Mouse (Mus musculus) kidney, postnatal 0 days (tissue): Measurements from ENCODE around the gene Npepps. TPM values are rescaled to one million over a fixed set of nuclear protein-coding genes. Genes with fewer than 3 reads are reported as not detected.
"Not testable (repeated sequence)": the region's sequence is repeated elsewhere in the genome, so short reads cannot be mapped to it uniquely, and the experiment has no call there.

Experiments
- ATAC-seq: fragments of 200-750 bp; cut with Nextera tagmentation; replicated peaks from 2 replicates; pipeline ENCODE4 v1.8.0; 2017; ENCODE audit warnings: low read depth, moderate number of reproducible peaks, moderate TSS enrichment, moderate library complexity; ENCODE audit not compliant: low FRiP score
- DNase-seq: peaks from one replicate; pipeline ENCODE4 v3.0.0-alpha.2; 2016; ENCODE audit warnings: low spot score
- H3K27ac ChIP-seq: fragments of 300-500 bp; sonication (generic); 2 replicates; pipeline ENCODE4 v1.5.1; 2014; ENCODE audit warnings: mild to moderate bottlenecking
- H3K27me3 ChIP-seq: fragments of 300-500 bp; sonication (generic); 2 replicates; pipeline ENCODE4 v1.6.1; 2014; ENCODE audit warnings: low read length, mixed read lengths; ENCODE audit not compliant: insufficient read depth
- H3K36me3 ChIP-seq: fragments of 300-500 bp; sonication (generic); 2 replicates; pipeline ENCODE4 v1.6.1; 2014; ENCODE audit warnings: low read length, mixed read lengths; ENCODE audit not compliant: insufficient read depth
- H3K4me1 ChIP-seq: fragments of 300-500 bp; sonication (generic); replicated peaks from 2 replicates; pipeline ENCODE4 v1.6.1; 2014; ENCODE audit warnings: antibody characterized with exemption, low read length, mixed read lengths; ENCODE audit not compliant: insufficient read depth
- H3K4me2 ChIP-seq: fragments of 300-500 bp; sonication (generic); 2 replicates; pipeline ENCODE4 v1.6.1; 2014; ENCODE audit warnings: mild to moderate bottlenecking, low read length, moderate library complexity, mixed read lengths
- H3K4me3 ChIP-seq: fragments of 300-500 bp; sonication (generic); replicated peaks from 2 replicates; pipeline ENCODE4 v1.5.1; 2014; ENCODE audit warnings: low read depth, low read length
- H3K9ac ChIP-seq: fragments of 300-500 bp; sonication (generic); 2 replicates; pipeline ENCODE4 v1.6.1; 2014; ENCODE audit warnings: low read depth, low read length
- H3K9me3 ChIP-seq: fragments of 300-500 bp; sonication (generic); replicated peaks from 2 replicates; pipeline ENCODE4 v1.6.1; 2016; ENCODE audit warnings: low read length, inconsistent platforms, mixed read lengths
- CTCF ChIP-seq: IDR thresholded peaks from 2 replicates; pipeline ENCODE4 v1.5.1; 2016; ENCODE audit warnings: antibody characterized with exemption, low read depth, mild to moderate bottlenecking, moderate library complexity
- WGBS: fragments of 180-500 bp; shearing (Covaris S2); extraction: QIAGEN DNeasy Blood & Tissue Kit; methylation state at CpG from one replicate; pipeline ENCODE4 v1.1.7; 2014; 5-methylcytosine and 5-hydroxymethylcytosine counted together
- polyA plus RNA-seq: library from polyadenylated mRNA; unstranded; fragments of >200 nt; fragmentation: Nextera tagmentation; extraction: Ambion mirVana; gene quantifications from 2 replicates; pipeline ENCODE4 v1.2.1, GENCODE M21; 2015

Gene Npepps
- polyA plus RNA-seq, 1 experiment from 2014 or later, result 46.5 TPM

DNA sequence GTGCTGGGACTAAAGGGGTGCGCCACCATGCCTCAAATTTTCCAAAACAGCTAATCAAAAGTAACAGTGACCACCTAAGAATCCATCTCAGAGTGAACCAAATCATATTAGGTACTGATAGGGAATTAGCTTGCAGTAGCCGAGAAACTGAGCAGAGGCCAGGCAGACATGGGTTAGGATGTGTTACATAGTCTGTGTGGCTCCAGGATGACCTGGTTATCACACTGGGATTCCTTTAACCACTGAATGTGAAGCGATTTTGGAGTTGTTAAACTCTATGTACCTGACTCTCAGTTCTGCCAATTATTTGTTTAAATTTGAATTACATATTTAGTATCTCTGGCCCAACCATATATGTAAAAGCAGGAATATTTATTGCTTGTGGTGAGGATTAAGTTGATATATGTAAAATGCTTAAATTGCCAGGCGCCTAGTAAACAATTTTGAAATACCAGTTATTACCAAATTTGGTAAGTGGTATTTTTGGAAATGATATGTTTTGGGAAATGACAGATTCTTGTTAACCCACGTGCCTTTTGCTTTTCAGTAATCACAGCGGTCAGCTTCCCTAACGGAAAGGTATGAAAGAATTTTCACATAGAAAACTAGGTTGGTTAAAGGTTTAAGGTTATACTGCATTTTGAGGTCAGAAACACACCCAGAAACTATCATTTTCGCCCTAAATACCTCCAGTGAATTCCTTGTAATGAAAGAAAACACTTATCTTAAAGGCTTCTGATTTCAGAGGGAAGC lies 34.5 kb upstream of the Npepps start:
- Histone ChIP-seq H3K9me3 (no peaks in the 10 kb centered on the region), H3K27ac (peak overlapping the region; percentile 51; the same call in 1 of the 2 replicates), H3K4me1 (no peaks in the 10 kb centered on the region), H3K4me3 (0 out of 2 replicates have a peak overlapping the region, but pooled peaks have one; percentile 11), H3K27me3 (no peaks in the 10 kb centered on the region), H3K9ac (no peak overlapping the region), H3K4me2 (peak overlapping the region; percentile 46), H3K36me3 (no peaks in the 10 kb centered on the region)
- DNase-seq (no peak), ATAC-seq (no peak)
- WGBS, result 50% methylated on average over 8 of the region's 8 CpGs
- no peak for TF ChIP-seq CTCF

DNA sequence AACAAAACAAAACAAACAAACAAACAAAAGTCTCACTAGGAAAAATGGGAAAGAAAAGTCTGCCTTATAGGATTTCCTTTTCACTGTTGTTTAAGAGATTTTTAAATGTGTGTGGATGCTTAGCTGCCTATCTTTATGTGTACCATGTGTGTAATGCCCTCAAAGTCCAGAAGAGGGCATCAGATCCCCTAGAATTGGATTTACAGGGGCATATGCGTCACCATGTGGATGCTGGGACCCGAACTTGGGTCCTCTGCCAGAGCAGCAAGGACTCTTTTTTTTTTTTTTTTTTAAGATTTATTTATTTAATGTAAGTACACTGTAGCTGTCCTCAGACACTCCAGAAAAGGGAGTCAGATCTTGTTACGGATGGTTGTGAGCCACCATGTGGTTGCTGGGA lies 33.7 kb upstream of the Npepps start:
- Histone ChIP-seq H3K36me3 (no peaks in the 10 kb centered on the region), H3K4me2 (no peak overlapping the region), H3K27ac (no peak overlapping the region), H3K27me3 (no peaks in the 10 kb centered on the region), H3K4me3 (no peak overlapping the region), H3K9ac (no peak overlapping the region), H3K9me3 (no peaks in the 10 kb centered on the region), H3K4me1 (0 out of 2 replicates have a peak, but pooled peaks cover 4% of the 10 kb centered on the region)
- DNase-seq, result no peak
- WGBS, result 96% methylated on average over 3 of the region's 3 CpGs
- ATAC-seq, result no peak
- TF ChIP-seq CTCF, result peak; percentile 47

DNA sequence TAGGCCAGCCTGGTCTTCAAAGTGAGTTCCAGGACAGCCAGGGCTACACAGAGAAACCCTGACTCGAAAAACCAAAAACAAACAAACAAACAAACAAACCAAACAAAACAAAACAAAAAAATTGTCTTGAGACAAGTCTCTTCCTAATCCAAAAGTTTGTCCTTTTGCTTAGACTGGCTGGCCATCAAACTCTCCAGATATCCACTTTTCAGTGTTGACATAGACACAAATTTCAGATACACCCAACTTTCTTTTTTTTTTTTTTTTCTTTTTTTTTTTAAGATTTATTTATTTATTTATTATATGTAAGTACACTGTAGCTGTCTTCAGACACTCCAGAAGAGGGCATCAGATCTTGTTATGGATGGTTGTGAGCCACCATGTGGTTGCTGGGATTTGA lies 32.4 kb upstream of the Npepps start:
- 90% methylated on average over 1 of the region's 1 CpGs for WGBS
- H3K4me1 ChIP-seq, H3K4me3 ChIP-seq, H3K36me3 ChIP-seq, H3K9me3 ChIP-seq, ATAC-seq, H3K9ac ChIP-seq, H3K4me2 ChIP-seq, H3K27ac ChIP-seq, H3K27me3 ChIP-seq, DNase-seq: not testable (repeated sequence)

DNA sequence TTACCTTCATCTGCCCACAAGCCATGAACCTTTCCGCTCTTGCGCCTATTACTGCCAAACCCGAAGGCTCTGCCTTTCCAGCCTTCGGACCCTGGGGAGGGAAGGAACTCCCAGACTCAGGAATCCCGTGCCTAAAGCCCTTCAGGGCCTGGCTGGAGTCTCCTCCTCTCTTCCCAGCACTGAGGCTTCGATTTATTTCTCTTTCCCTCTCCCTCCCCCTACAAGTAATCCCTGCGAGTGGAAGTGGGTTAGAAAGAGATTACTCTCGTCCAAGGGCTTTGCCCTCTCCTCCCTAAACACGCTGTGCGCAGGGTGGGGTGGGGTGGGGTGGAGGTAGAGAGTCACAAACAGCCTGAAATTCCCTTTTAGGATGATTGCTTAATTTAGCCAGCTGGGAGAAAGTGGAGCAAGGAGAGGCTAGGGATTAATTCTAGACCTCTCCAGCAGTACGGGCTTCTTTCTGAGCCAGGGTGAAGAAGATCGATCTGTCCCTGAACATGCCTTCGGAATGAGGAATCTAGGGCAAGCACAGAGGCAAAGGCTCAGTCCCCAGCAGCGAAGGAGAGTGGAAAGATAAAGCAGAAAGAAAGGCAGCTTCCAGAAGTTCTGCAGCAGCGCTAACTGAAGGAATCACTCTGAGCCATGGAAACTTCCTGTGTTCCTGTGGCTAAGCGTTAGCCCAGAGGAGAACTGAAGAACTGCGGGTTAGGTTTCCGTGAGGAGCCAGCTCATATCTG lies 30.6 kb upstream of the Npepps start:
- Histone ChIP-seq H3K27me3 (no peaks in the 10 kb centered on the region), H3K36me3 (no peaks in the 10 kb centered on the region), H3K9ac (no peak overlapping the region), H3K4me3 (peak overlapping the region; percentile 8; the same call in 1 of the 2 replicates), H3K4me2 (peak overlapping the region; percentile 76), H3K4me1 (0 out of 2 replicates have a peak, but pooled peaks cover 4% of the 10 kb centered on the region), H3K27ac (peak overlapping the region; percentile 32; the same call in 1 of the 2 replicates), H3K9me3 (no peaks in the 10 kb centered on the region)
- peak; percentile 42 for TF ChIP-seq CTCF
- DNase-seq, result peak; percentile 82
- no peak for ATAC-seq
- WGBS, result 5% methylated on average over 18 of the region's 18 CpGs

DNA sequence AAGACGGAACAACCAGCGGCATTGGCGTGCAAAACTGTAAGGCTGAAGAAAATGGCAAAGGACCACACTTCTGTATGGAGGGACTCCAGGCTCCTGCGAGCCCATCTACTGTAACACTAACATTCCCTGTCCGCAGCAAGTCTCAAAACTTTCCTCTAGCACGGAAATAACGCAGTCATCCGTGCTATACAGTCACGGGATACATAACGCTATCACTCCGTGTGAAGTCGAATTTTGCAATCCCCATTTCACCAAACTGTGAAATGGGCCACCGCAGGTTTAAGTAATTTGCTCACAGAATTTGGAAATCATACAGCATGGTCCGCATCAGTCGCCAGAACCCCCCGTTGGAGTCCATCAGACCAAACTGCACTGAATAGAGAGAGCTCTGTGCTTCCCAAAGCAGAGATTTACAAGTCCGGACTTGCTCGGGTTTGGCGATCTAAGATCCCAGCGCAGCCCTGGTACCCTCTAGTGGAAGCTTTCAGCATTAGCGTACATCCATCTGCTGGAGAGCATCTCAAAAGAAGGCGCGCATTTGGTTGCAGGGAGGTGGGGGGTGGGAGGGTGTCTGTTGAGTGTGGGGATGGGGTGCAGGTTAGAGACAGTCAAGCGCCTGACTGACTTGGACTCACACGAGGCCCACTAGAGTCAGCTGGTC lies 29.6 kb upstream of the Npepps start:
- Histone ChIP-seq H3K27ac (no peak overlapping the region), H3K4me2 (peak overlapping the region; percentile 76), H3K4me1 (0 out of 2 replicates have a peak, but pooled peaks cover 4% of the 10 kb centered on the region), H3K9me3 (no peaks in the 10 kb centered on the region), H3K27me3 (no peaks in the 10 kb centered on the region), H3K36me3 (no peaks in the 10 kb centered on the region), H3K9ac (peak overlapping the region; percentile 35; the same call in 1 of the 2 replicates), H3K4me3 (peak overlapping the region; percentile 38)
- peak; percentile 94 for DNase-seq
- WGBS, result under 1% methylated on average over 25 of the region's 25 CpGs
- ATAC-seq, result peak; percentile 69; the same call in 1 of the 2 replicates
- TF ChIP-seq CTCF, result peak; percentile 86

DNA sequence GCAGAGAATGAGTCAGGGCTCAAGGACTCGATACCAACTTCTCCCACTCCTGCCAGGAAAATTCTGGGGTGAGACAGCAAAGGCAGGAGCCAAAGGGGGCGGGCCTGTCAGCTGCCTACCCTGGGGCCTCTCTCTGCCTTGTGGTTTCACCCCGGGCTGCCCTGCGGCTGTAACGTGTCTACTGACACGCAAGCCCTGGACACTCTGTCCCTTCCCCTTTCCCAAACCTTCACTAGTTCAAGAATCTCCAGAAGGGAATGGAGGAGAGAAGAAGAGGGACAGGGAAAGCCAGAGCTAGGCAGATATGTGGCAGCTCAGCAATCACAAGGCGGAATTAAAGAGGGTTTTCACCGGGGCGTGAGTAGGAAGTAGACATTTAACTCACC lies 29.0 kb upstream of the Npepps start:
- H3K4me2 ChIP-seq, result peak overlapping the region; percentile 76
- DNase-seq (peak; percentile 36), ATAC-seq (no peak; the same call in 1 of the 2 replicates)
- peak overlapping the region; percentile 35; the same call in 1 of the 2 replicates for H3K9ac ChIP-seq
- WGBS, result 4% methylated on average over 9 of the region's 9 CpGs
- H3K27ac ChIP-seq, result 0 out of 2 replicates have a peak overlapping the region, but pooled peaks have one; percentile 25
- 0 out of 2 replicates have a peak, but pooled peaks cover 4% of the 10 kb centered on the region for H3K4me1 ChIP-seq
- TF ChIP-seq CTCF, result no peak
- H3K4me3 ChIP-seq, result peak overlapping the region; percentile 38
- no peaks in the 10 kb centered on the region for H3K36me3 ChIP-seq
- no peaks in the 10 kb centered on the region for H3K9me3 ChIP-seq
- no peaks in the 10 kb centered on the region for H3K27me3 ChIP-seq
